Mouse (Mus musculus): Measurements from ENCODE around the gene Pga5. TPM values are rescaled to one million over a fixed set of nuclear protein-coding genes. Genes with fewer than 3 reads are reported as not detected.

Gene Pga5
- polyA plus RNA-seq, 1 experiment from 2014 or later, result 0.39 TPM

- H3K4me2 ChIP-seq (replicated peaks), result no peak overlapping the region
- no peak overlapping the region for H3K9ac ChIP-seq
- ATAC-seq, result no peak
- H3K4me1 ChIP-seq (replicated peaks), result peaks cover 9% of the 10 kb centered on the region
- WGBS, result 90% methylated on average over 10 of the region's 10 CpGs
- no peak overlapping the region for H3K4me3 ChIP-seq (replicated peaks)
- no peaks in the 10 kb centered on the region for H3K27me3 ChIP-seq (replicated peaks)
- H3K27ac ChIP-seq, result no peak overlapping the region
- H3K9me3 ChIP-seq, result no peaks in the 10 kb centered on the region
- peaks cover 30% of the 10 kb centered on the region for H3K36me3 ChIP-seq
These were observed 35.7 kb upstream of the Pga5 start for GRCm38 (mm10) chr19:10713551-10713950.

GRCm38 (mm10) chr19:10712646-10713045, 34.8 kb upstream of the Pga5 start:
- ATAC-seq, result no peak
- no peak overlapping the region for H3K4me2 ChIP-seq (replicated peaks)
- no peak overlapping the region for H3K4me3 ChIP-seq (replicated peaks)
- peaks cover 9% of the 10 kb centered on the region for H3K4me1 ChIP-seq (replicated peaks)
- peaks cover 30% of the 10 kb centered on the region for H3K36me3 ChIP-seq
- no peak overlapping the region for H3K27ac ChIP-seq
- H3K9me3 ChIP-seq, result no peaks in the 10 kb centered on the region
- no peak overlapping the region for H3K9ac ChIP-seq
- H3K27me3 ChIP-seq (replicated peaks), result no peaks in the 10 kb centered on the region
- WGBS, result 96% methylated on average over 12 of the region's 12 CpGs

GRCm38 (mm10) chr19:10712194-10712593, 34.3 kb upstream of the Pga5 start:
- H3K4me1 ChIP-seq (replicated peaks), result peaks cover 9% of the 10 kb centered on the region
- no peaks in the 10 kb centered on the region for H3K9me3 ChIP-seq
- 90% methylated on average over 7 of the region's 7 CpGs for WGBS
- no peak overlapping the region for H3K4me2 ChIP-seq (replicated peaks)
- peaks cover 33% of the 10 kb centered on the region for H3K36me3 ChIP-seq
- no peak overlapping the region for H3K9ac ChIP-seq
- H3K4me3 ChIP-seq (replicated peaks), result no peak overlapping the region
- no peak for ATAC-seq
- H3K27me3 ChIP-seq (replicated peaks), result no peaks in the 10 kb centered on the region
- H3K27ac ChIP-seq, result no peak overlapping the region

- no peak overlapping the region for H3K27ac ChIP-seq
- no peaks in the 10 kb centered on the region for H3K27me3 ChIP-seq (replicated peaks)
- H3K9ac ChIP-seq, result no peak overlapping the region
- H3K36me3 ChIP-seq, result peaks cover 33% of the 10 kb centered on the region
- no peak for ATAC-seq
- 88% methylated on average over 4 of the region's 4 CpGs for WGBS
- H3K9me3 ChIP-seq, result no peaks in the 10 kb centered on the region
- peaks cover 9% of the 10 kb centered on the region for H3K4me1 ChIP-seq (replicated peaks)
- no peak overlapping the region for H3K4me2 ChIP-seq (replicated peaks)
- H3K4me3 ChIP-seq (replicated peaks), result no peak overlapping the region
These were observed 32.9 kb upstream of the Pga5 start for GRCm38 (mm10) chr19:10710751-10711150.

GRCm38 (mm10) chr19:10710088-10710511, 32.2 kb upstream of the Pga5 start:
- Histone ChIP-seq H3K4me2 (replicated peaks) (no peak overlapping the region), H3K27me3 (replicated peaks) (no peaks in the 10 kb centered on the region), H3K27ac (0 out of 2 replicates have a peak overlapping the region, but pooled peaks have one; percentile 42), H3K9me3 (no peaks in the 10 kb centered on the region), H3K4me3 (replicated peaks) (no peak overlapping the region), H3K4me1 (replicated peaks) (peaks cover 9% of the 10 kb centered on the region), H3K9ac (no peak overlapping the region), H3K36me3 (peaks cover 33% of the 10 kb centered on the region)
- peak; percentile 26; the same call in 1 of the 2 replicates for ATAC-seq
- 77% methylated on average over 9 of the region's 9 CpGs for WGBS

GRCm38 (mm10) chr19:10709360-10710087, 31.7 kb upstream of the Pga5 start:
- 25% methylated on average over 8 of the region's 8 CpGs for WGBS
- peaks cover 33% of the 10 kb centered on the region for H3K36me3 ChIP-seq

GRCm38 (mm10) chr19:10708900-10709299, 31.0 kb upstream of the Pga5 start:
- no peaks in the 10 kb centered on the region for H3K27me3 ChIP-seq (replicated peaks)
- no peak for ATAC-seq
- H3K36me3 ChIP-seq, result peaks cover 33% of the 10 kb centered on the region
- peaks cover 9% of the 10 kb centered on the region for H3K4me1 ChIP-seq (replicated peaks)
- no peak overlapping the region for H3K9ac ChIP-seq
- no peak overlapping the region for H3K4me2 ChIP-seq (replicated peaks)
- no peaks in the 10 kb centered on the region for H3K9me3 ChIP-seq
- H3K27ac ChIP-seq, result no peak overlapping the region
- WGBS, result 81% methylated on average over 6 of the region's 6 CpGs
- H3K4me3 ChIP-seq (replicated peaks), result no peak overlapping the region

More at GRCm38 (mm10) chr19:10709360-10710087, 31.7 kb upstream of the Pga5 start:
- Histone ChIP-seq H3K4me3 (replicated peaks) (no peak overlapping the region), H3K9ac (no peak overlapping the region), H3K4me1 (replicated peaks) (peaks cover 9% of the 10 kb centered on the region), H3K27me3 (replicated peaks) (no peaks in the 10 kb centered on the region), H3K27ac (peak overlapping the region; percentile 42; the same call in 1 of the 2 replicates), H3K9me3 (no peaks in the 10 kb centered on the region), H3K4me2 (replicated peaks) (no peak overlapping the region)
- ATAC-seq, result peak; percentile 85

GRCm38 (mm10) chr19:10707881-10708280, 30.0 kb upstream of the Pga5 start:
- ATAC-seq, result no peak
- Histone ChIP-seq H3K36me3 (peaks cover 28% of the 10 kb centered on the region), H3K4me3 (replicated peaks) (no peak overlapping the region), H3K4me2 (replicated peaks) (no peak overlapping the region), H3K27ac (no peak overlapping the region), H3K4me1 (replicated peaks) (peaks cover 9% of the 10 kb centered on the region), H3K27me3 (replicated peaks) (no peaks in the 10 kb centered on the region), H3K9ac (no peak overlapping the region), H3K9me3 (no peaks in the 10 kb centered on the region)
- 83% methylated on average over 1 of the region's 1 CpGs for WGBS

- no peak for ATAC-seq
- Histone ChIP-seq H3K4me1 (replicated peaks) (peaks cover 9% of the 10 kb centered on the region), H3K4me2 (replicated peaks) (no peak overlapping the region), H3K36me3 (peaks cover 22% of the 10 kb centered on the region), H3K27me3 (replicated peaks) (no peaks in the 10 kb centered on the region), H3K4me3 (replicated peaks) (no peak overlapping the region), H3K27ac (no peak overlapping the region), H3K9me3 (no peaks in the 10 kb centered on the region), H3K9ac (no peak overlapping the region)
- WGBS, result 80% methylated on average over 13 of the region's 13 CpGs
These were observed 29.4 kb upstream of the Pga5 start for GRCm38 (mm10) chr19:10707087-10707875.

- Histone ChIP-seq H3K4me1 (replicated peaks) (peaks cover 28% of the 10 kb centered on the region), H3K9ac (no peak overlapping the region), H3K27ac (no peak overlapping the region), H3K36me3 (peaks cover 2% of the 10 kb centered on the region), H3K4me3 (replicated peaks) (no peak overlapping the region), H3K27me3 (replicated peaks) (no peaks in the 10 kb centered on the region), H3K4me2 (replicated peaks) (no peak overlapping the region), H3K9me3 (no peaks in the 10 kb centered on the region)
- 90% methylated on average over 8 of the region's 8 CpGs for WGBS
- ATAC-seq, result no peak
These were observed 25.6 kb upstream of the Pga5 start for GRCm38 (mm10) chr19:10703470-10703869.

GRCm38 (mm10) chr19:10702125-10702524, 24.3 kb upstream of the Pga5 start:
- no peaks in the 10 kb centered on the region; the same call in 1 of the 2 replicates for H3K36me3 ChIP-seq
- no peak overlapping the region for H3K9ac ChIP-seq
- H3K27ac ChIP-seq, result no peak overlapping the region
- no peak overlapping the region for H3K4me2 ChIP-seq (replicated peaks)
- ATAC-seq, result no peak
- H3K27me3 ChIP-seq (replicated peaks), result no peaks in the 10 kb centered on the region
- H3K9me3 ChIP-seq, result no peaks in the 10 kb centered on the region
- H3K4me3 ChIP-seq (replicated peaks), result no peak overlapping the region
- peaks cover 42% of the 10 kb centered on the region for H3K4me1 ChIP-seq (replicated peaks)
- WGBS, result 77% methylated on average over 8 of the region's 8 CpGs

GRCm38 (mm10) chr19:10701013-10701726, 23.3 kb upstream of the Pga5 start:
- H3K9ac ChIP-seq, result no peak overlapping the region
- no peak for ATAC-seq
- H3K4me3 ChIP-seq (replicated peaks), result no peak overlapping the region
- H3K27me3 ChIP-seq (replicated peaks), result no peaks in the 10 kb centered on the region
- no peak overlapping the region for H3K4me2 ChIP-seq (replicated peaks)
- no peaks in the 10 kb centered on the region for H3K9me3 ChIP-seq
- H3K4me1 ChIP-seq (replicated peaks), result peaks cover 45% of the 10 kb centered on the region
- 75% methylated on average over 6 of the region's 6 CpGs for WGBS
- H3K27ac ChIP-seq, result no peak overlapping the region
- no peaks in the 10 kb centered on the region for H3K36me3 ChIP-seq
